Mouse (Mus musculus): ENCODE measurements around the gene Plpp7. TPM values are rescaled to one million over a fixed set of nuclear protein-coding genes. Genes with fewer than 3 reads are reported as not detected.

Gene Plpp7
- polyA plus RNA-seq, 1 experiment from 2014 or later, result 13.6 TPM

DNA sequence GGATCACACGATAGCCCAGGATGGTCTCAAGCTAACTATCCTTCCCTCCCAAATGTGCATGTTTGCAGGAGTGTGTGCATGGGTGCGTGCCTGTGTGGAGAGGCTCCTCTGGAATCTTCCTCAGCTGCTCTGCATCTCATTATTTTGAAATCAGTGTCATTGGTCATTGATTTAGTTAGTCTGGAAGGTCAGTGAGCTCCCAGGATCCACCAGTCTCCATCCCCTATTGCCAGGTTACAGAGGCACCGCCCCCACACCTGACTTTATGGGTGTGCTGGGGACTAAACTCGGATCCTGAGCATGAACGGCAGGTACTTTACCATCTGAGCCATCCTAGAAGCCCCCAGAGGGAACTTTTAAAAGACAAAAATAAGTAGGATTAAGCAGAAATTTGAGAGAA is 7.6 kb downstream of the Plpp7 start:
- peaks cover 21 to 28% of the 10 kb centered on the region in 2 experiments for H3K4me1 ChIP-seq (ENCODE audit: control insufficient read depth in 2 of 2, insufficient read depth in 2 of 2, low read length in 2 of 2)
- WGBS, result 67% methylated on average over 5 of the region's 5 CpGs
- no peak overlapping the region for H3K4me3 ChIP-seq (ENCODE audit: control insufficient read depth in 1 of 2, insufficient read depth in 1 of 2, low read depth in 1 of 2, low read length in 2 of 2)
- peaks cover 3% of the 10 kb centered on the region; the same call in 1 of the 2 replicates for H3K36me3 ChIP-seq (ENCODE audit: control insufficient read depth, insufficient read depth, low read length)
- ATAC-seq (ENCODE audit: insufficient number of reproducible peaks, insufficient read depth, low FRiP score, low read depth), result no peak
- H3K4me2 ChIP-seq (ENCODE audit: low read length), result no peak overlapping the region
- 0 out of 2 replicates have a peak, but pooled peaks cover 2% of the 10 kb centered on the region for H3K9me3 ChIP-seq (ENCODE audit: control insufficient read depth, low read length)
- H3K27me3 ChIP-seq (ENCODE audit: control insufficient read depth, insufficient read depth, low read length), result no peaks in the 10 kb centered on the region
- no peak overlapping the region for H3K9ac ChIP-seq (ENCODE audit: low read length)
- no peak overlapping the region for H3K27ac ChIP-seq (replicated peaks in 1 of 2; ENCODE audit: control insufficient read depth in 1 of 2, insufficient read depth in 1 of 2, low read depth in 2 of 2, low read length in 2 of 2)

DNA sequence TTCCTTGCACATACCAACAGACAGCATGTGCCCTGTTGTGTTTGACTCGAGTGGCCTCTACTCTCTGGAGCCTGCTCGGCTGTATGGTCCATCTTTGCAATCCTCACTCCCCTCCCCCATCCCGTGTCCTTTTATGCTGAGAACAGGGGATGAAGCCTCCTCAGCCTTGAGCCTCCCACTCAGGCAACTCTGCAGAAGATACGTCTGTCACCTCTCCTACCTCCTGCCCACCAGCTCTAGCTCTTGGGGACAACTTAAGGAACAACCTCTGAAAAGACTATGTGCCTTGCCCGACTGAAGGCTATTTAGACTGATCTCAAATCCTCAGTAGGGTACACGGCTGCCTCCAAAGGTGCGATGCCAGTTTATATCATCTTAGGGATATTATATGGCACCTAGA is 8.2 kb downstream of the Plpp7 start:
- no peak for ATAC-seq (ENCODE audit: insufficient number of reproducible peaks, insufficient read depth, low FRiP score, low read depth)

DNA sequence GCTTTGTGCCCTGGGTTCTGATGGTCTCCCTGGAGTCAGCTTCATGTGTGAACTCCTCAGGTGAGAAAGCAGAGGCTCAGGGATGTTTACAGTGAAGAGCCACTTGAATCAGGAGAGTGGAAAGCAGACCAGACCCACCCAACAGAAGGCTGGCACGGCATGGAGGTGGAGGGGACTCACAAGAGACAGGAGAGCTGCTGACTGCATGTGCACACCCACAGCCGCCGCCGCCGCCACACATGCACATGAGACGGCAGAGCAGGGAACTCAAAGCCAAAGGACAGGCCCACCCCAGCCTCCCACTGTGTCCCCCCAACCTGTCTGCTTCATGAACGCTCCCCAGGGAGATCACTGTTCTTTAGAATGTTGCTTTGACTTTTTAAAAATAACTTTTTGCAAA is 8.8 kb downstream of the Plpp7 start:
- no peak for ATAC-seq (ENCODE audit: insufficient number of reproducible peaks, insufficient read depth, low FRiP score, low read depth)
- peak overlapping the region; percentile 18; the same call in 1 of the 2 replicates for H3K9ac ChIP-seq (ENCODE audit: low read length)

More for the DNA sequence above, 8.2 kb downstream of the Plpp7 start:
- Histone ChIP-seq H3K9me3 (ENCODE audit: control insufficient read depth, low read length) (0 out of 2 replicates have a peak, but pooled peaks cover 2% of the 10 kb centered on the region), H3K27ac (replicated peaks in 1 of 2; ENCODE audit: control insufficient read depth in 1 of 2, insufficient read depth in 1 of 2, low read depth in 2 of 2, low read length in 2 of 2) (peak overlapping the region in 1 of 2 experiments; percentile 93; a peak in 2 of 4 replicates), H3K4me1 (ENCODE audit: control insufficient read depth in 2 of 2, insufficient read depth in 2 of 2, low read length in 2 of 2) (peaks cover 21 to 28% of the 10 kb centered on the region in 2 experiments), H3K4me2 (ENCODE audit: low read length) (no peak overlapping the region), H3K4me3 (ENCODE audit: control insufficient read depth in 1 of 2, insufficient read depth in 1 of 2, low read depth in 1 of 2, low read length in 2 of 2) (no peak overlapping the region), H3K27me3 (ENCODE audit: control insufficient read depth, insufficient read depth, low read length) (no peaks in the 10 kb centered on the region), H3K36me3 (ENCODE audit: control insufficient read depth, insufficient read depth, low read length) (peaks cover 8% of the 10 kb centered on the region; the same call in 1 of the 2 replicates), H3K9ac (ENCODE audit: low read length) (no peak overlapping the region)
- 70% methylated on average over 7 of the region's 7 CpGs for WGBS

DNA sequence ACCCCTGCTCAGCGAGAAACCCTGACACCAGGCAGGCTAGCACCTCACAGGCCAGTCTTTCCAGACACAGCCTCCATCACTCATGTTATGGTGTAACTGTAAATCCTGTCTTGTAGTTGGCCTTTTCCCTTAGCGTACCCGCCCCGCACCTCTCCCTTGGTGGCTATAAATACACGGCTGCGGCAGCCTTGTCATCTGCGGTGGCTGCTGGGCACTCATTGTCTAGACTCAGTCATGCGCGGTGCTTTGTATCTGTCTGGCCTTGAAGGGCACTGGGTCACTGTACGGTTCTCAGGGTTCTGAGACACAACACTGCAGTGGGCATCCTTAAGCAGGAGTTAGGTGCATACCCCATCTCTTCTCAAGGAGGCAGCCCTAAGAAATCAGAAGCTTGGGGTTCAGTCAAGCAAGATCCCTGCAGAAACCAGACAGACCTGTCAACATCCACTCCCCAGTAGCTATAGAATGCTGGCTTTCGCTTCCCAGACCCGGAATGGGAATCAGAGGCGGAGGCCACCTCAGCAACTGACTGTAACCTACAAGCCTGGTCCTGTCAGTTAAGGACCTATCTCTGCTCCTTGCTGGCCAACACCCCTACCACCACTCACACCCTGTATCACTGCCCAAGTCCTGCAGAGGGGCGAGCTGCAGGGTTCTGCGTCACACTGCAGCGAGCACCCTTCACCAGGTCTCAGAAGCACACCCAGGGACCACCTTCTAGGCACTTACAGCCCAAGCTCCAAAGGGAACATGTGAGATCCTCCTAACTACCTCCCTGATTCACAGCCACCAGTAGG is 10.0 kb downstream of the Plpp7 start:
- H3K27ac ChIP-seq (replicated peaks in 1 of 2; ENCODE audit: control insufficient read depth in 1 of 2, insufficient read depth in 1 of 2, low read depth in 2 of 2, low read length in 2 of 2), result peak overlapping the region; percentile 91 to 93
- H3K4me2 ChIP-seq (ENCODE audit: low read length), result peak overlapping the region; percentile 39; the same call in 1 of the 2 replicates
- H3K9ac ChIP-seq (ENCODE audit: low read length), result peak overlapping the region; percentile 51
- peaks cover 21 to 28% of the 10 kb centered on the region in 2 experiments for H3K4me1 ChIP-seq (ENCODE audit: control insufficient read depth in 2 of 2, insufficient read depth in 2 of 2, low read length in 2 of 2)
- H3K36me3 ChIP-seq (ENCODE audit: control insufficient read depth, insufficient read depth, low read length), result peaks cover 18% of the 10 kb centered on the region
- H3K27me3 ChIP-seq (ENCODE audit: control insufficient read depth, insufficient read depth, low read length), result no peaks in the 10 kb centered on the region
- peak; percentile 48; the same call in 1 of the 2 replicates for ATAC-seq (ENCODE audit: insufficient number of reproducible peaks, insufficient read depth, low FRiP score, low read depth)
- 0 out of 2 replicates have a peak, but pooled peaks cover 2% of the 10 kb centered on the region for H3K9me3 ChIP-seq (ENCODE audit: control insufficient read depth, low read length)
- H3K4me3 ChIP-seq (ENCODE audit: control insufficient read depth in 1 of 2, insufficient read depth in 1 of 2, low read depth in 1 of 2, low read length in 2 of 2), result no peak overlapping the region
- 31% methylated on average over 16 of the region's 16 CpGs for WGBS

More for the DNA sequence above, 8.8 kb downstream of the Plpp7 start:
- 67% methylated on average over 7 of the region's 7 CpGs for WGBS
- Histone ChIP-seq H3K4me1 (ENCODE audit: control insufficient read depth in 2 of 2, insufficient read depth in 2 of 2, low read length in 2 of 2) (peaks cover 21 to 28% of the 10 kb centered on the region in 2 experiments), H3K27me3 (ENCODE audit: control insufficient read depth, insufficient read depth, low read length) (no peaks in the 10 kb centered on the region), H3K4me2 (ENCODE audit: low read length) (no peak overlapping the region), H3K4me3 (ENCODE audit: control insufficient read depth in 1 of 2, insufficient read depth in 1 of 2, low read depth in 1 of 2, low read length in 2 of 2) (no peak overlapping the region), H3K27ac (replicated peaks in 1 of 2; ENCODE audit: control insufficient read depth in 1 of 2, insufficient read depth in 1 of 2, low read depth in 2 of 2, low read length in 2 of 2) (peak overlapping the region in 1 of 2 experiments; percentile 93; a peak in 2 of 4 replicates), H3K36me3 (ENCODE audit: control insufficient read depth, insufficient read depth, low read length) (peaks cover 9% of the 10 kb centered on the region; the same call in 1 of the 2 replicates), H3K9me3 (ENCODE audit: control insufficient read depth, low read length) (0 out of 2 replicates have a peak, but pooled peaks cover 2% of the 10 kb centered on the region)

DNA sequence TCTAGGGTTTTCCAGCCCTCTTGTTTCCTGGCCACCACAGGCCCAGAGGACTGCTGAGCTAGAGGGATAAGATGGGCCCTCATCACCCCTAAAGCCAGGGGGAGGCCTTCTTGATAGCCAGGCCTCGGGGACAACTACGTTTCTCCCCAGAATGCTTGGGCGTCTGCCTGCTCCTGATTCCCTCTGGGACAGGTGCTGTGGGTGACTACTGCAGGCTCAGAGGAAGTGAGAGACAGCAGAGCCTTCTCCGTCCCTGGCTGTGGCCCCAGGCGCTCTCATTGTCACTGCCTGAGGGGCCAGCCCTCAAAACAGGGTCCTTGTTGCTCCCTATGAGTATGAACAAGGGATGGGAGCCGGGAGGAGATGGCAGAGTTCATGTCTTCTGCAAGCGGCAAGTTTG is 10.6 kb downstream of the Plpp7 start:
- Histone ChIP-seq H3K9ac (ENCODE audit: low read length) (peak overlapping the region; percentile 51), H3K27ac (replicated peaks in 1 of 2; ENCODE audit: control insufficient read depth in 1 of 2, insufficient read depth in 1 of 2, low read depth in 2 of 2, low read length in 2 of 2) (peak overlapping the region; percentile 91 to 93), H3K4me2 (ENCODE audit: low read length) (no peak overlapping the region), H3K4me3 (ENCODE audit: control insufficient read depth in 1 of 2, insufficient read depth in 1 of 2, low read depth in 1 of 2, low read length in 2 of 2) (no peak overlapping the region), H3K4me1 (ENCODE audit: control insufficient read depth in 2 of 2, insufficient read depth in 2 of 2, low read length in 2 of 2) (peaks cover 21 to 31% of the 10 kb centered on the region in 2 experiments), H3K36me3 (ENCODE audit: control insufficient read depth, insufficient read depth, low read length) (peaks cover 20% of the 10 kb centered on the region), H3K9me3 (ENCODE audit: control insufficient read depth, low read length) (0 out of 2 replicates have a peak, but pooled peaks cover under 1% of the 10 kb centered on the region), H3K27me3 (ENCODE audit: control insufficient read depth, insufficient read depth, low read length) (no peaks in the 10 kb centered on the region)
- 81% methylated on average over 7 of the region's 7 CpGs for WGBS
- ATAC-seq (ENCODE audit: insufficient number of reproducible peaks, insufficient read depth, low FRiP score, low read depth), result no peak

DNA sequence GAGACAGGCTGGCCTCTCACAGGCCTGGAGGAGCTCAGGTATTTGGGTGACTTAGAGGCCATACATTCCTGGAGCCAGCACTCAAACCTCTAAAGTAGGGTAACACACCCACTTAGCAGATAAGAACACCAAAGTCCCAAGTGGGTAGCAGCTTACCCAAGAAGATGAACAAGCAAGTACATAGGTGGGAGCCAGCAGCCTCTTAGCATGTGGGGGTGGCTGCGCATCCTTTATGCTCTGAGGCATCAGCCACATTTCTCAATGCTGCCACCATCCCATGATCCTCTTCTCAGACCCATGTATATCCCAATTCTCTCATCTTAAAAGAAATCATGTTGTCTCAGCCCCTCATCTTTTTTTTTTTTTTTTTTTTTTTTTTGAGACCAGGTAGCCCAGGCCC is 15.9 kb downstream of the Plpp7 start:
- Histone ChIP-seq H3K4me1 (ENCODE audit: control insufficient read depth in 2 of 2, insufficient read depth in 2 of 2, low read length in 2 of 2) (peaks cover 2 to 5% of the 10 kb centered on the region in 2 experiments; a peak in 3 of 4 replicates), H3K9me3 (ENCODE audit: control insufficient read depth, low read length) (no peaks in the 10 kb centered on the region), H3K9ac (ENCODE audit: low read length) (no peak overlapping the region), H3K36me3 (ENCODE audit: control insufficient read depth, insufficient read depth, low read length) (peaks cover 19% of the 10 kb centered on the region), H3K27ac (replicated peaks in 1 of 2; ENCODE audit: control insufficient read depth in 1 of 2, insufficient read depth in 1 of 2, low read depth in 2 of 2, low read length in 2 of 2) (no peak overlapping the region), H3K27me3 (ENCODE audit: control insufficient read depth, insufficient read depth, low read length) (no peaks in the 10 kb centered on the region), H3K4me2 (ENCODE audit: low read length) (no peak overlapping the region), H3K4me3 (ENCODE audit: control insufficient read depth in 1 of 2, insufficient read depth in 1 of 2, low read depth in 1 of 2, low read length in 2 of 2) (no peak overlapping the region)
- WGBS, result 100% methylated on average over 1 of the region's 1 CpGs
- ATAC-seq (ENCODE audit: insufficient number of reproducible peaks, insufficient read depth, low FRiP score, low read depth), result no peak

DNA sequence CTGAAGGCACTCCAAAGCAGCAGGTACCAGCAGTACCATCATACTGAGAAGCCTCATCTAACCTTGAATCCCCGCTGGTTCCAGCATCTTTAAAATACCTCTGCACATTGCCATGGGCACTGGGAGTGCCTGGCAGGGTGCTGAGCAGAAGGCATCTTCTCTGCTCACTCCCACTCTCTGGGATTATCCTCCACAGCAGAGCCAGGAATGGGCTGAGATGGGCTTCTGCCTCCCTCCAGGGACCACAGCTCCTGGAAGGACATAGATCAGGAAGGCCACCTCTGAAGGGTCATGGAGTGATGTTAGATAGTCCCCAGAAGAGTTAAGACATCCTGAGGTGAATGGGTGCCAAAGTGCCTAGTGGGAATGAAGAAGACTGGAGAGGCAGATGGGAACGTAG is 17.2 kb downstream of the Plpp7 start:
- no peak for ATAC-seq (ENCODE audit: insufficient number of reproducible peaks, insufficient read depth, low FRiP score, low read depth)
- no peak overlapping the region for H3K27ac ChIP-seq (replicated peaks in 1 of 2; ENCODE audit: control insufficient read depth in 1 of 2, insufficient read depth in 1 of 2, low read depth in 2 of 2, low read length in 2 of 2)
- H3K4me2 ChIP-seq (ENCODE audit: low read length), result no peak overlapping the region
- no peaks in the 10 kb centered on the region for H3K27me3 ChIP-seq (ENCODE audit: control insufficient read depth, insufficient read depth, low read length)
- H3K4me3 ChIP-seq (ENCODE audit: control insufficient read depth in 1 of 2, insufficient read depth in 1 of 2, low read depth in 1 of 2, low read length in 2 of 2), result no peak overlapping the region
- 76% methylated on average over 2 of the region's 2 CpGs for WGBS
- H3K9me3 ChIP-seq (ENCODE audit: control insufficient read depth, low read length), result no peaks in the 10 kb centered on the region
- H3K36me3 ChIP-seq (ENCODE audit: control insufficient read depth, insufficient read depth, low read length), result peaks cover 19% of the 10 kb centered on the region
- peaks cover 0 to 4% of the 10 kb centered on the region in 2 experiments; a peak in 1 of 4 replicates for H3K4me1 ChIP-seq (ENCODE audit: control insufficient read depth in 2 of 2, insufficient read depth in 2 of 2, low read length in 2 of 2)
- no peak overlapping the region for H3K9ac ChIP-seq (ENCODE audit: low read length)
